Mouse (Mus musculus) forebrain, embryonic 10.5 days (tissue): Measurements from ENCODE around the gene Ift172. TPM values are rescaled to one million over a fixed set of nuclear protein-coding genes. Genes with fewer than 3 reads are reported as not detected.
"Not testable (repeated sequence)": the region's sequence is repeated elsewhere in the genome, so short reads cannot be mapped to it uniquely, and the experiment has no call there.

Experiments used
- DNase-seq: peaks from one replicate; pipeline ENCODE4 v3.0.0-alpha.2; 2017; ENCODE audit warnings: low spot score; ENCODE audit errors: extremely low spot score
- H3K27ac ChIP-seq: fragments of 300-500 bp; sonication (generic); 2 replicates; pipeline ENCODE4 v1.5.1; 2016; ENCODE audit warnings: mild to moderate bottlenecking
- H3K27me3 ChIP-seq: fragments of 300-500 bp; sonication (generic); 2 replicates; pipeline ENCODE4 v1.6.1; 2016; ENCODE audit warnings: mild to moderate bottlenecking; ENCODE audit not compliant: poor library complexity, severe bottlenecking
- H3K36me3 ChIP-seq: fragments of 300-500 bp; sonication (generic); replicated peaks from 2 replicates; pipeline ENCODE4 v1.6.1; 2016; ENCODE audit warnings: mild to moderate bottlenecking, moderate library complexity
- H3K4me1 ChIP-seq: fragments of 300-500 bp; sonication (generic); 2 replicates; pipeline ENCODE4 v1.6.1; 2016
- H3K4me3 ChIP-seq: fragments of 300-500 bp; sonication (generic); 2 replicates; pipeline ENCODE4 v1.5.1; 2016; ENCODE audit warnings: mild to moderate bottlenecking, moderate library complexity
- H3K9me3 ChIP-seq: fragments of 300-500 bp; sonication (generic); 2 replicates; pipeline ENCODE4 v1.6.1; 2016; ENCODE audit warnings: mild to moderate bottlenecking, moderate library complexity
- WGBS: fragments of 180-500 bp; shearing (Covaris S2); methylation state at CpG from one replicate; pipeline ENCODE4 v1.1.7; 2016; 5-methylcytosine and 5-hydroxymethylcytosine counted together
- polyA plus RNA-seq: library from polyadenylated mRNA; unstranded; fragments of >200 nt; fragmentation: Nextera tagmentation; extraction: Ambion mirVana; gene quantifications from 2 replicates; pipeline ENCODE4 v1.2.1, GENCODE M21; 2016

The Ift172 gene
- polyA plus RNA-seq, 1 experiment from 2014 or later = 37.1 TPM

GRCm38 (mm10) chr5:31220448-31221303 lies 70.2 kb downstream of the Ift172 start, which contains the start of gene Ppm1g:
TSS of gene Ppm1g (minus strand) at chr5:31220687.
- H3K27me3 ChIP-seq = no peaks in the 10 kb centered on the region
- H3K4me1 ChIP-seq = peaks cover 23% of the 10 kb centered on the region
- peak within 1 kb of the TSS; percentile 84 for H3K4me3 ChIP-seq
- H3K36me3 ChIP-seq = peaks cover 19% of the 10 kb centered on the region
- WGBS = under 1% methylated on average over 70 of the region's 70 CpGs
- peak within 1 kb of the TSS; percentile 98 for H3K27ac ChIP-seq
- H3K9me3 ChIP-seq = no peaks in the 10 kb centered on the region
- DNase-seq = peak; percentile 96

- peak overlapping the region; percentile 84 for H3K4me3 ChIP-seq
- peak overlapping the region; percentile 98 for H3K27ac ChIP-seq
- 0% methylated on average over 40 of the region's 40 CpGs for WGBS
- no peaks in the 10 kb centered on the region for H3K9me3 ChIP-seq
- peaks cover 20% of the 10 kb centered on the region for H3K36me3 ChIP-seq
- no peaks in the 10 kb centered on the region for H3K27me3 ChIP-seq
- H3K4me1 ChIP-seq = peaks cover 23% of the 10 kb centered on the region
- DNase-seq = peak; percentile 78
These were observed 70.9 kb downstream of the Ift172 start for GRCm38 (mm10) chr5:31219911-31220447.

- H3K27ac ChIP-seq = peak overlapping the region; percentile 98
- WGBS = 2% methylated on average over 11 of the region's 11 CpGs
- no peak for DNase-seq
- H3K4me1 ChIP-seq = peaks cover 23% of the 10 kb centered on the region
- H3K27me3 ChIP-seq = no peaks in the 10 kb centered on the region
- H3K4me3 ChIP-seq = peak overlapping the region; percentile 84
- H3K9me3 ChIP-seq = no peaks in the 10 kb centered on the region
- peaks cover 20% of the 10 kb centered on the region for H3K36me3 ChIP-seq
These were observed 71.4 kb downstream of the Ift172 start for GRCm38 (mm10) chr5:31219474-31219873.

- H3K9me3 ChIP-seq = no peaks in the 10 kb centered on the region
- peaks cover 20% of the 10 kb centered on the region for H3K36me3 ChIP-seq
- DNase-seq = no peak
- no peak overlapping the region for H3K27ac ChIP-seq
- H3K27me3 ChIP-seq = no peaks in the 10 kb centered on the region
- 12% methylated on average over 2 of the region's 2 CpGs for WGBS
- H3K4me1 ChIP-seq = peaks cover 23% of the 10 kb centered on the region
- H3K4me3 ChIP-seq = peak overlapping the region; percentile 84
These were observed 71.8 kb downstream of the Ift172 start for GRCm38 (mm10) chr5:31219070-31219469.

GRCm38 (mm10) chr5:31218294-31218693 lies 72.6 kb downstream of the Ift172 start:
- H3K9me3 ChIP-seq = no peaks in the 10 kb centered on the region
- H3K36me3 ChIP-seq = peaks cover 20% of the 10 kb centered on the region
- peaks cover 23% of the 10 kb centered on the region for H3K4me1 ChIP-seq
- no peaks in the 10 kb centered on the region for H3K27me3 ChIP-seq
- 80% methylated on average over 7 of the region's 7 CpGs for WGBS
- H3K27ac ChIP-seq = no peak overlapping the region
- peak overlapping the region; percentile 14; the same call in 1 of the 2 replicates for H3K4me3 ChIP-seq
- DNase-seq = no peak

GRCm38 (mm10) chr5:31216554-31216953 lies 74.4 kb downstream of the Ift172 start:
- H3K9me3 ChIP-seq, H3K27me3 ChIP-seq, DNase-seq, H3K4me3 ChIP-seq, H3K27ac ChIP-seq: not testable (repeated sequence)
- WGBS = 88% methylated on average over 6 of the region's 6 CpGs
- Histone ChIP-seq H3K36me3 (peaks cover 20% of the 10 kb centered on the region), H3K4me1 (peaks cover 20% of the 10 kb centered on the region)

DNA sequence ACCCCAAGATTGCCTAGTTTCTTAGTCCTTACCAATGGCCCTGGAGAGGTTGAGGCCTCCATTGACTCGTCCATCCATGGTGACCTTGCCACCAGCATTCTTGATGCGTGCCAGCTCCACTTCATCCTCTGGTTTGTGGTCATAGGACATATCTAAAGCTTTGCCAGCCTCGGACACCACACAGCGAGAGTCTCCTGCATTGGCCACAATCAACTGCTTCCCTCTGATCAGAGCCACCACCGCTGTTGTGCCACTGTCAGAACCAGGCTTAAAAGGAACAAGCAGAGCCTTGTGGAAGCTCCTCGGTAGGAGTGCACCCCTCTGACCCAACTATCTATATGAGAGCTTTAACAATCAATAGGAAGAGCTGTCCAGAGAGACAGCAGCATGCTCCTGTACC lies 86.5 kb downstream of the Ift172 start:
- peaks cover 6% of the 10 kb centered on the region for H3K9me3 ChIP-seq
- DNase-seq = no peak
- no peak overlapping the region for H3K4me3 ChIP-seq
- H3K36me3 ChIP-seq = peaks cover 78% of the 10 kb centered on the region
- WGBS = 95% methylated on average over 6 of the region's 6 CpGs
- H3K4me1 ChIP-seq = peaks cover 23% of the 10 kb centered on the region
- H3K27me3 ChIP-seq = no peaks in the 10 kb centered on the region
- no peak overlapping the region for H3K27ac ChIP-seq

- H3K27ac ChIP-seq = no peak overlapping the region
- peaks cover 83% of the 10 kb centered on the region for H3K36me3 ChIP-seq
- no peaks in the 10 kb centered on the region for H3K27me3 ChIP-seq
- peaks cover 6% of the 10 kb centered on the region for H3K9me3 ChIP-seq
- peaks cover 23% of the 10 kb centered on the region for H3K4me1 ChIP-seq
- 94% methylated on average over 2 of the region's 2 CpGs for WGBS
- no peak for DNase-seq
- no peak overlapping the region for H3K4me3 ChIP-seq
These were observed 87.0 kb downstream of the Ift172 start for GRCm38 (mm10) chr5:31203866-31204265.

Other genes with a start within 250 kb of the Ift172 start
- 71.5 and 74.8 TPM in 2 replicates for gene Atraid, start 242.8 kb downstream of the Ift172 start, polyA plus RNA-seq
- gene Slc5a6, start 242.2 kb downstream of the Ift172 start, polyA plus RNA-seq = 10.7 and 12.7 TPM in 2 replicates
- gene Cad, start 236.3 kb downstream of the Ift172 start, polyA plus RNA-seq = 76.4 and 79.3 TPM in 2 replicates
- not detected in 2 replicates for gene Dnajc5g, start 184.8 kb downstream of the Ift172 start, polyA plus RNA-seq
- gene Slc30a3, start 182.9 kb downstream of the Ift172 start, polyA plus RNA-seq = 0.32 and 0.39 TPM in 2 replicates
- gene Trim54, start 174.4 kb downstream of the Ift172 start, polyA plus RNA-seq = 0.11 TPM in 1 of 2 replicates, not detected in the other
- not detected in 2 replicates for gene Ucn, start 152.3 kb downstream of the Ift172 start, polyA plus RNA-seq
- gene Mpv17, start 136.9 kb downstream of the Ift172 start, polyA plus RNA-seq = 60.4 and 63.8 TPM in 2 replicates
- gene Gm29609, start 111.2 kb downstream of the Ift172 start, polyA plus RNA-seq = 1.4 and 1.6 TPM in 2 replicates
- 132 and 136 TPM in 2 replicates for gene Gtf3c2, start 111.0 kb downstream of the Ift172 start, polyA plus RNA-seq
- gene Snx17, start 97.9 kb downstream of the Ift172 start, polyA plus RNA-seq = 132 and 133 TPM in 2 replicates
- gene Eif2b4, start 97.7 kb downstream of the Ift172 start, polyA plus RNA-seq = 85.4 and 91.7 TPM in 2 replicates
- gene Zfp513, start 88.8 kb downstream of the Ift172 start, polyA plus RNA-seq = 8.5 and 9.0 TPM in 2 replicates
- gene Ppm1g, start 70.4 kb downstream of the Ift172 start, polyA plus RNA-seq = 218 TPM in 2 replicates
- gene Nrbp1, start 50.3 kb downstream of the Ift172 start, polyA plus RNA-seq = 136 and 143 TPM in 2 replicates
- 0.29 and 0.31 TPM in 2 replicates for gene Gm9970, start 49.9 kb downstream of the Ift172 start, polyA plus RNA-seq
- 5.9 and 8.6 TPM in 2 replicates for gene Krtcap3, start 39.4 kb downstream of the Ift172 start, polyA plus RNA-seq
- gene Fndc4, start 5.0 kb upstream of the Ift172 start, polyA plus RNA-seq = 46.6 and 48.7 TPM in 2 replicates
- gene Gckr, start 6.3 kb upstream of the Ift172 start, polyA plus RNA-seq = 0.30 and 0.37 TPM in 2 replicates
- 78.9 and 82.9 TPM in 2 replicates for gene Zfp512, start 161.3 kb upstream of the Ift172 start, polyA plus RNA-seq
- gene 4930548H24Rik, start 194.6 kb upstream of the Ift172 start, polyA plus RNA-seq = 0.09 TPM in 2 replicates
- gene Gpn1, start 203.6 kb upstream of the Ift172 start, polyA plus RNA-seq = 108 and 111 TPM in 2 replicates
- gene Slc4a1ap, start 235.9 kb upstream of the Ift172 start, polyA plus RNA-seq = 29.0 and 29.2 TPM in 2 replicates
- 25.1 and 25.5 TPM in 2 replicates for gene Supt7l, start 236.7 kb upstream of the Ift172 start, polyA plus RNA-seq